Mouse (Mus musculus) adrenal gland, adult 18-20 months (tissue): ENCODE measurements at regions not wholly inside any gene's neighbourhood (a gene's known extent, or its start where the extent isn't known, plus 50 kb on each side); places are given as distances from the start of the nearest gene placed in this dataset.
"Not testable (repeated sequence)": the region's sequence is repeated elsewhere in the genome, so short reads cannot be mapped to it uniquely, and the experiment has no call there.

Experiments used
- DNase-seq, 2 experiments: peaks; one replicate each; pipeline ENCODE4 v3.0.0; 2021 to 2022; ENCODE audit warnings: low spot score in 2 of 2

GRCm38 (mm10) chr1:185929761-185930160 lies 187.3 kb downstream of the Lyplal1 start:
- DNase-seq: no peak

GRCm38 (mm10) chr1:185933623-185934022 lies 183.5 kb downstream of the Lyplal1 start:
- no peak for DNase-seq

- DNase-seq: no peak
Observed at GRCm38 (mm10) chr1:185937026-185937425, 180.1 kb downstream of the Lyplal1 start.

- DNase-seq: no peak
Observed at GRCm38 (mm10) chr1:185939914-185940313, 177.2 kb downstream of the Lyplal1 start.

GRCm38 (mm10) chr1:185940511-185940910 lies 176.6 kb downstream of the Lyplal1 start:
- no peak for DNase-seq

- DNase-seq: no peak
Observed at GRCm38 (mm10) chr1:185951163-185951562, 165.9 kb downstream of the Lyplal1 start.

- not testable (repeated sequence) for DNase-seq
Observed at GRCm38 (mm10) chr1:185955821-185956220, 161.3 kb downstream of the Lyplal1 start.

GRCm38 (mm10) chr1:185957557-185957956 lies 159.6 kb downstream of the Lyplal1 start:
- DNase-seq: no peak

GRCm38 (mm10) chr1:185958276-185958675 lies 158.8 kb downstream of the Lyplal1 start:
- DNase-seq: no peak

- no peak for DNase-seq
Observed at GRCm38 (mm10) chr1:185962606-185963005, 154.5 kb downstream of the Lyplal1 start.

GRCm38 (mm10) chr1:185963773-185964172 lies 153.3 kb downstream of the Lyplal1 start:
- DNase-seq: no peak

- DNase-seq: no peak
Observed at GRCm38 (mm10) chr1:185964426-185964825, 152.7 kb downstream of the Lyplal1 start.

- DNase-seq: no peak
Observed at GRCm38 (mm10) chr1:185967227-185967626, 149.9 kb downstream of the Lyplal1 start.

- DNase-seq: no peak
Observed at GRCm38 (mm10) chr1:185967816-185968215, 149.3 kb downstream of the Lyplal1 start.

GRCm38 (mm10) chr1:185968642-185969041 lies 148.5 kb downstream of the Lyplal1 start:
- DNase-seq: no peak

GRCm38 (mm10) chr1:185969231-185969630 lies 147.9 kb downstream of the Lyplal1 start:
- no peak for DNase-seq

- DNase-seq: no peak
Observed at GRCm38 (mm10) chr1:185977075-185977474, 140.0 kb downstream of the Lyplal1 start.

- DNase-seq: no peak
Observed at GRCm38 (mm10) chr1:185989432-185989831, 127.7 kb downstream of the Lyplal1 start.

- DNase-seq: not testable (repeated sequence)
Observed at GRCm38 (mm10) chr1:186000066-186000465, 117.0 kb downstream of the Lyplal1 start.

GRCm38 (mm10) chr1:186013413-186013812 lies 103.7 kb downstream of the Lyplal1 start:
- no peak for DNase-seq

GRCm38 (mm10) chr1:186014166-186014565 lies 102.9 kb downstream of the Lyplal1 start:
- no peak for DNase-seq

GRCm38 (mm10) chr1:186015831-186016561 lies 101.1 kb downstream of the Lyplal1 start:
- DNase-seq: no peak

GRCm38 (mm10) chr1:186017547-186017946 lies 99.6 kb downstream of the Lyplal1 start:
- DNase-seq: no peak
